Mouse (Mus musculus) E14TG2a.4 (cell line): ENCODE measurements around the gene Slc22a17.

Experiments used
- H3K27me3 ChIP-seq: 2 replicates; pipeline ENCODE4 v1.6.1; 2014; ENCODE audit warnings: low read length, control low read depth; ENCODE audit not compliant: insufficient read depth
- H3K36me3 ChIP-seq: 2 replicates; pipeline ENCODE4 v1.6.1; 2014; ENCODE audit warnings: low read length, control low read depth; ENCODE audit not compliant: insufficient read depth
- H3K4me1 ChIP-seq: replicated peaks from 2 replicates; pipeline ENCODE4 v1.6.1; 2014; ENCODE audit warnings: low read depth, low read length, control low read depth
- H3K4me3 ChIP-seq: replicated peaks from 2 replicates; pipeline ENCODE4 v1.5.1; 2014; ENCODE audit warnings: mild to moderate bottlenecking, low read length
- H3K9me3 ChIP-seq: 2 replicates; pipeline ENCODE4 v1.6.1; 2014; ENCODE audit warnings: low read length, control low read depth
- CTCF ChIP-seq: conservative IDR thresholded peaks from 2 replicates; pipeline ENCODE4 v1.5.1; 2014; ENCODE audit warnings: low read length
- NANOG ChIP-seq: IDR thresholded peaks from 2 replicates; pipeline ENCODE4 v1.6.1; 2014; ENCODE audit warnings: borderline replicate concordance, low read length, mixed read lengths
- POU5F1 ChIP-seq: IDR thresholded peaks from 2 replicates; pipeline ENCODE4 v1.6.1; 2014; ENCODE audit warnings: low read length, borderline replicate concordance

Gene Slc22a17

GRCm38 (mm10) chr14:54942479-54942878 lies 29.5 kb upstream of the Slc22a17 start:
- Histone ChIP-seq H3K4me3 (no peak overlapping the region), H3K36me3 (no peaks in the 10 kb centered on the region)
- TF ChIP-seq POU5F1 (no peak), CTCF (no peak), NANOG (no peak)

GRCm38 (mm10) chr14:54941024-54941978 lies 28.4 kb upstream of the Slc22a17 start:
- Histone ChIP-seq H3K36me3 (no peaks in the 10 kb centered on the region), H3K9me3 (no peaks in the 10 kb centered on the region), H3K27me3 (peaks cover 45% of the 10 kb centered on the region), H3K4me3 (no peak overlapping the region), H3K4me1 (peaks cover 16% of the 10 kb centered on the region)
- TF ChIP-seq NANOG = no peak
- no peak for TF ChIP-seq POU5F1
- TF ChIP-seq CTCF = no peak

More at GRCm38 (mm10) chr14:54942479-54942878, 29.5 kb upstream of the Slc22a17 start:
- Histone ChIP-seq H3K9me3 (no peaks in the 10 kb centered on the region), H3K4me1 (peaks cover 16% of the 10 kb centered on the region), H3K27me3 (peaks cover 47% of the 10 kb centered on the region)

GRCm38 (mm10) chr14:54940176-54940530 lies 27.2 kb upstream of the Slc22a17 start:
- no peaks in the 10 kb centered on the region for H3K9me3 ChIP-seq
- no peak for TF ChIP-seq POU5F1
- no peak for TF ChIP-seq CTCF
- TF ChIP-seq NANOG = no peak
- H3K4me3 ChIP-seq = no peak overlapping the region
- no peaks in the 10 kb centered on the region for H3K36me3 ChIP-seq
- H3K27me3 ChIP-seq = peaks cover 46% of the 10 kb centered on the region
- H3K4me1 ChIP-seq = peaks cover 16% of the 10 kb centered on the region

GRCm38 (mm10) chr14:54939434-54940175 lies 26.7 kb upstream of the Slc22a17 start:
- TF ChIP-seq POU5F1 (no peak), NANOG (no peak), CTCF (peak; percentile 92)
- peaks cover 21% of the 10 kb centered on the region for H3K4me1 ChIP-seq
- H3K4me3 ChIP-seq = no peak overlapping the region
- no peaks in the 10 kb centered on the region for H3K36me3 ChIP-seq
- peaks cover 47% of the 10 kb centered on the region for H3K27me3 ChIP-seq
- no peaks in the 10 kb centered on the region for H3K9me3 ChIP-seq

GRCm38 (mm10) chr14:54938431-54939219 lies 25.7 kb upstream of the Slc22a17 start:
- Histone ChIP-seq H3K27me3 (peaks cover 52% of the 10 kb centered on the region), H3K36me3 (no peaks in the 10 kb centered on the region), H3K4me3 (no peak overlapping the region), H3K9me3 (no peaks in the 10 kb centered on the region), H3K4me1 (peaks cover 22% of the 10 kb centered on the region)
- no peak for TF ChIP-seq CTCF
- no peak for TF ChIP-seq POU5F1
- TF ChIP-seq NANOG = no peak

GRCm38 (mm10) chr14:54937361-54938182 lies 24.6 kb upstream of the Slc22a17 start:
- Histone ChIP-seq H3K36me3 (no peaks in the 10 kb centered on the region), H3K9me3 (no peaks in the 10 kb centered on the region)
- no peak for TF ChIP-seq NANOG
- no peak for TF ChIP-seq CTCF
- no peak for TF ChIP-seq POU5F1

GRCm38 (mm10) chr14:54936831-54937160 lies 23.9 kb upstream of the Slc22a17 start:
- no peak overlapping the region for H3K4me3 ChIP-seq
- peaks cover 48% of the 10 kb centered on the region for H3K27me3 ChIP-seq
- peaks cover 36% of the 10 kb centered on the region for H3K4me1 ChIP-seq
- H3K9me3 ChIP-seq = no peaks in the 10 kb centered on the region
- H3K36me3 ChIP-seq = no peaks in the 10 kb centered on the region
- TF ChIP-seq CTCF (no peak), NANOG (no peak), POU5F1 (no peak)

More at GRCm38 (mm10) chr14:54937361-54938182, 24.6 kb upstream of the Slc22a17 start:
- no peak overlapping the region for H3K4me3 ChIP-seq
- H3K4me1 ChIP-seq = peaks cover 28% of the 10 kb centered on the region
- peaks cover 49% of the 10 kb centered on the region for H3K27me3 ChIP-seq
